Mouse (Mus musculus) thymus, postnatal 4 days (tissue): ENCODE data around the gene Gm6525.

Experiments used
- DNase-seq: peaks from one replicate; pipeline ENCODE4 v3.0.0; 2021

Gm6525 gene

GRCm38 (mm10) chr3:84215253-84215652 is 41.3 kb downstream of the Gm6525 start:
- DNase-seq: no peak

GRCm38 (mm10) chr3:84215743-84216360 is 41.9 kb downstream of the Gm6525 start:
- no peak for DNase-seq

- no peak for DNase-seq
Observed at GRCm38 (mm10) chr3:84217118-84217960, 43.4 kb downstream of the Gm6525 start.

- no peak for DNase-seq
Observed at GRCm38 (mm10) chr3:84217961-84218351, 44.1 kb downstream of the Gm6525 start.

GRCm38 (mm10) chr3:84218498-84218897 is 44.6 kb downstream of the Gm6525 start:
- DNase-seq: no peak

GRCm38 (mm10) chr3:84219166-84219710 is 45.3 kb downstream of the Gm6525 start:
- no peak for DNase-seq

GRCm38 (mm10) chr3:84219720-84220273 is 45.9 kb downstream of the Gm6525 start:
- no peak for DNase-seq

- no peak for DNase-seq
Observed at GRCm38 (mm10) chr3:84220326-84220725, 46.4 kb downstream of the Gm6525 start.

GRCm38 (mm10) chr3:84220748-84221147 is 46.8 kb downstream of the Gm6525 start:
- peak; percentile 22 for DNase-seq
